Mouse (Mus musculus): ENCODE results near the gene Chmp4b. TPM values are rescaled to one million over a fixed set of nuclear protein-coding genes. Genes with fewer than 3 reads are reported as not detected.

Chmp4b gene
- polyA plus RNA-seq, 1 experiment from 2014 or later: 16.6 TPM

- no peak for ATAC-seq (ENCODE audit: low read depth)
- Histone ChIP-seq H3K4me1 (ENCODE audit: control insufficient read depth, insufficient read depth, low read length) (peaks cover 9% of the 10 kb centered on the region; the same call in 1 of the 2 replicates), H3K9ac (replicated peaks; ENCODE audit: low read depth, low read length) (no peak overlapping the region), H3K27ac (ENCODE audit: low read depth, low read length) (no peak overlapping the region), H3K27me3 (ENCODE audit: control insufficient read depth, insufficient read depth, low read length) (no peaks in the 10 kb centered on the region), H3K4me2 (ENCODE audit: low read depth, low read length) (no peak overlapping the region), H3K36me3 (ENCODE audit: control insufficient read depth, insufficient read depth, low read length) (no peaks in the 10 kb centered on the region), H3K9me3 (ENCODE audit: control insufficient read depth, low read length) (no peaks in the 10 kb centered on the region), H3K4me3 (ENCODE audit: low read depth, low read length) (no peak overlapping the region)
- WGBS: 91% methylated on average over 5 of the region's 5 CpGs
These were observed 35.8 kb upstream of the Chmp4b start for GRCm38 (mm10) chr2:154615674-154616073.

- no peak overlapping the region for H3K4me2 ChIP-seq (ENCODE audit: low read depth, low read length)
- 91% methylated on average over 3 of the region's 3 CpGs for WGBS
- no peak for ATAC-seq (ENCODE audit: low read depth)
- no peak overlapping the region for H3K4me3 ChIP-seq (ENCODE audit: low read depth, low read length)
- H3K4me1 ChIP-seq (ENCODE audit: control insufficient read depth, insufficient read depth, low read length): peaks cover 9% of the 10 kb centered on the region; the same call in 1 of the 2 replicates
- no peaks in the 10 kb centered on the region for H3K36me3 ChIP-seq (ENCODE audit: control insufficient read depth, insufficient read depth, low read length)
- H3K27ac ChIP-seq (ENCODE audit: low read depth, low read length): no peak overlapping the region
- H3K27me3 ChIP-seq (ENCODE audit: control insufficient read depth, insufficient read depth, low read length): no peaks in the 10 kb centered on the region
- no peak overlapping the region for H3K9ac ChIP-seq (replicated peaks; ENCODE audit: low read depth, low read length)
- H3K9me3 ChIP-seq (ENCODE audit: control insufficient read depth, low read length): no peaks in the 10 kb centered on the region
These were observed 34.4 kb upstream of the Chmp4b start for GRCm38 (mm10) chr2:154617061-154617460.

- WGBS: 92% methylated on average over 5 of the region's 5 CpGs
- Histone ChIP-seq H3K4me3 (ENCODE audit: low read depth, low read length) (no peak overlapping the region), H3K9ac (replicated peaks; ENCODE audit: low read depth, low read length) (no peak overlapping the region), H3K4me2 (ENCODE audit: low read depth, low read length) (no peak overlapping the region), H3K27ac (ENCODE audit: low read depth, low read length) (no peak overlapping the region), H3K4me1 (ENCODE audit: control insufficient read depth, insufficient read depth, low read length) (no peaks in the 10 kb centered on the region), H3K36me3 (ENCODE audit: control insufficient read depth, insufficient read depth, low read length) (peaks cover 15% of the 10 kb centered on the region; the same call in 1 of the 2 replicates), H3K9me3 (ENCODE audit: control insufficient read depth, low read length) (no peaks in the 10 kb centered on the region), H3K27me3 (ENCODE audit: control insufficient read depth, insufficient read depth, low read length) (no peaks in the 10 kb centered on the region)
- ATAC-seq (ENCODE audit: low read depth): no peak
These were observed 29.8 kb upstream of the Chmp4b start for GRCm38 (mm10) chr2:154621684-154622083.

- Histone ChIP-seq H3K27me3 (ENCODE audit: control insufficient read depth, insufficient read depth, low read length) (no peaks in the 10 kb centered on the region), H3K4me1 (ENCODE audit: control insufficient read depth, insufficient read depth, low read length) (no peaks in the 10 kb centered on the region), H3K36me3 (ENCODE audit: control insufficient read depth, insufficient read depth, low read length) (peaks cover 15% of the 10 kb centered on the region; the same call in 1 of the 2 replicates), H3K27ac (ENCODE audit: low read depth, low read length) (no peak overlapping the region), H3K4me3 (ENCODE audit: low read depth, low read length) (no peak overlapping the region), H3K9ac (replicated peaks; ENCODE audit: low read depth, low read length) (no peak overlapping the region), H3K4me2 (ENCODE audit: low read depth, low read length) (no peak overlapping the region), H3K9me3 (ENCODE audit: control insufficient read depth, low read length) (no peaks in the 10 kb centered on the region)
- no peak for ATAC-seq (ENCODE audit: low read depth)
These were observed 27.4 kb upstream of the Chmp4b start for GRCm38 (mm10) chr2:154624137-154624536.

- no peaks in the 10 kb centered on the region for H3K4me1 ChIP-seq (ENCODE audit: control insufficient read depth, insufficient read depth, low read length)
- no peaks in the 10 kb centered on the region for H3K9me3 ChIP-seq (ENCODE audit: control insufficient read depth, low read length)
- H3K4me2 ChIP-seq (ENCODE audit: low read depth, low read length): no peak overlapping the region
- peaks cover 22% of the 10 kb centered on the region; the same call in 1 of the 2 replicates for H3K36me3 ChIP-seq (ENCODE audit: control insufficient read depth, insufficient read depth, low read length)
- no peak overlapping the region for H3K4me3 ChIP-seq (ENCODE audit: low read depth, low read length)
- no peak overlapping the region for H3K9ac ChIP-seq (replicated peaks; ENCODE audit: low read depth, low read length)
- no peaks in the 10 kb centered on the region for H3K27me3 ChIP-seq (ENCODE audit: control insufficient read depth, insufficient read depth, low read length)
- H3K27ac ChIP-seq (ENCODE audit: low read depth, low read length): no peak overlapping the region
- ATAC-seq (ENCODE audit: low read depth): no peak
- WGBS: 81% methylated on average over 5 of the region's 5 CpGs
These were observed 21.0 kb upstream of the Chmp4b start for GRCm38 (mm10) chr2:154630531-154630930.

GRCm38 (mm10) chr2:154632203-154632780 is 19.2 kb upstream of the Chmp4b start:
- no peak overlapping the region for H3K4me3 ChIP-seq (ENCODE audit: low read depth, low read length)
- H3K4me2 ChIP-seq (ENCODE audit: low read depth, low read length): no peak overlapping the region
- ATAC-seq (ENCODE audit: low read depth): no peak
- 94% methylated on average over 16 of the region's 16 CpGs for WGBS
- H3K4me1 ChIP-seq (ENCODE audit: control insufficient read depth, insufficient read depth, low read length): no peaks in the 10 kb centered on the region
- H3K27ac ChIP-seq (ENCODE audit: low read depth, low read length): no peak overlapping the region
- H3K27me3 ChIP-seq (ENCODE audit: control insufficient read depth, insufficient read depth, low read length): no peaks in the 10 kb centered on the region
- peaks cover 16% of the 10 kb centered on the region for H3K36me3 ChIP-seq (ENCODE audit: control insufficient read depth, insufficient read depth, low read length)
- no peaks in the 10 kb centered on the region for H3K9me3 ChIP-seq (ENCODE audit: control insufficient read depth, low read length)
- no peak overlapping the region for H3K9ac ChIP-seq (replicated peaks; ENCODE audit: low read depth, low read length)

GRCm38 (mm10) chr2:154633039-154633742 is 18.3 kb upstream of the Chmp4b start:
- Histone ChIP-seq H3K9me3 (ENCODE audit: control insufficient read depth, low read length) (no peaks in the 10 kb centered on the region), H3K27ac (ENCODE audit: low read depth, low read length) (no peak overlapping the region), H3K4me2 (ENCODE audit: low read depth, low read length) (no peak overlapping the region), H3K27me3 (ENCODE audit: control insufficient read depth, insufficient read depth, low read length) (no peaks in the 10 kb centered on the region), H3K9ac (replicated peaks; ENCODE audit: low read depth, low read length) (no peak overlapping the region), H3K4me3 (ENCODE audit: low read depth, low read length) (no peak overlapping the region), H3K4me1 (ENCODE audit: control insufficient read depth, insufficient read depth, low read length) (no peaks in the 10 kb centered on the region), H3K36me3 (ENCODE audit: control insufficient read depth, insufficient read depth, low read length) (peaks cover 21% of the 10 kb centered on the region)
- 82% methylated on average over 5 of the region's 5 CpGs for WGBS
- ATAC-seq (ENCODE audit: low read depth): no peak

- H3K9ac ChIP-seq (replicated peaks; ENCODE audit: low read depth, low read length): no peak overlapping the region
- peaks cover 25% of the 10 kb centered on the region for H3K36me3 ChIP-seq (ENCODE audit: control insufficient read depth, insufficient read depth, low read length)
- WGBS: 90% methylated on average over 9 of the region's 9 CpGs
These were observed 17.4 kb upstream of the Chmp4b start for GRCm38 (mm10) chr2:154633876-154634644.

GRCm38 (mm10) chr2:154635826-154636225 is 15.7 kb upstream of the Chmp4b start:
- no peak overlapping the region for H3K4me3 ChIP-seq (ENCODE audit: low read depth, low read length)
- H3K27ac ChIP-seq (ENCODE audit: low read depth, low read length): no peak overlapping the region
- H3K36me3 ChIP-seq (ENCODE audit: control insufficient read depth, insufficient read depth, low read length): peaks cover 26% of the 10 kb centered on the region
- H3K4me1 ChIP-seq (ENCODE audit: control insufficient read depth, insufficient read depth, low read length): no peaks in the 10 kb centered on the region
- H3K9me3 ChIP-seq (ENCODE audit: control insufficient read depth, low read length): no peaks in the 10 kb centered on the region
- 93% methylated on average over 2 of the region's 2 CpGs for WGBS
- no peak for ATAC-seq (ENCODE audit: low read depth)
- H3K9ac ChIP-seq (replicated peaks; ENCODE audit: low read depth, low read length): no peak overlapping the region
- no peak overlapping the region for H3K4me2 ChIP-seq (ENCODE audit: low read depth, low read length)
- H3K27me3 ChIP-seq (ENCODE audit: control insufficient read depth, insufficient read depth, low read length): no peaks in the 10 kb centered on the region

More at GRCm38 (mm10) chr2:154633876-154634644, 17.4 kb upstream of the Chmp4b start:
- no peak overlapping the region for H3K4me2 ChIP-seq (ENCODE audit: low read depth, low read length)
- no peak overlapping the region for H3K27ac ChIP-seq (ENCODE audit: low read depth, low read length)
- H3K4me3 ChIP-seq (ENCODE audit: low read depth, low read length): no peak overlapping the region
- no peaks in the 10 kb centered on the region for H3K27me3 ChIP-seq (ENCODE audit: control insufficient read depth, insufficient read depth, low read length)
- no peaks in the 10 kb centered on the region for H3K9me3 ChIP-seq (ENCODE audit: control insufficient read depth, low read length)
- no peak for ATAC-seq (ENCODE audit: low read depth)
- no peaks in the 10 kb centered on the region for H3K4me1 ChIP-seq (ENCODE audit: control insufficient read depth, insufficient read depth, low read length)
